Mouse (Mus musculus): ENCODE data around the gene Sh3d19. TPM values are rescaled to one million over a fixed set of nuclear protein-coding genes. Genes with fewer than 3 reads are reported as not detected.
"Not testable (repeated sequence)": the region's sequence is repeated elsewhere in the genome, so short reads cannot be mapped to it uniquely, and the experiment has no call there.

Gene Sh3d19
- polyA plus RNA-seq, 1 experiment from 2014 or later = 38.2 TPM

DNA sequence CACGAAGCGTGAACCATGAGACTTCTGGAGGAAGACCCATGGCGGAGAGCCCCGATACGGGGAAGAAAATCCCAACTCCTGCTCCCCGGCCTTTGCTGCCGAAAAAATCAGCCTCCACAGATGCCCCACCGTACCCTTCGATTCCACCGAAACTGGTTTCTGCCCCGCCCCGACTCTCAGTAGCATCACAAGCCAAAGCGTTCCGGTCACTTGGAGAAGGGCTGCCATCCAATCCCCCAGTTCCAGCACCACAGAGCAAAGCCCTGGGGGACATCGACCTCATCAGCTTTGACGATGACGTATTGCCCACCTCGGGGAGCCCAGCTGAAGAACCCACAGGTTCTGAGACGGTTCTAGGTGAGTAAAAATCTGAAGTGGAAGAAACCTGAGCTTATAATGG is 114.1 kb downstream of the Sh3d19 start:
- Histone ChIP-seq H3K9ac (no peak overlapping the region), H3K27ac (ENCODE audit: low read depth) (no peak overlapping the region), H3K27me3 (ENCODE audit: insufficient read depth, low read length) (no peaks in the 10 kb centered on the region), H3K9me3 (ENCODE audit: low read depth, low read length) (no peaks in the 10 kb centered on the region), H3K4me1 (ENCODE audit: insufficient read depth) (no peaks in the 10 kb centered on the region), H3K4me3 (ENCODE audit: low read depth, low read length) (no peak overlapping the region), H3K4me2 (no peak overlapping the region), H3K36me3 (ENCODE audit: insufficient read depth) (peaks cover 27% of the 10 kb centered on the region; the same call in 1 of the 2 replicates)
- 83% methylated on average over 19 of the region's 19 CpGs for WGBS
- ATAC-seq (ENCODE audit: insufficient read depth) = no peak
- no peak for TF ChIP-seq CTCF (IDR thresholded peaks at IDR 0.05; ENCODE audit: low read depth)
- DNase-seq = no peak

DNA sequence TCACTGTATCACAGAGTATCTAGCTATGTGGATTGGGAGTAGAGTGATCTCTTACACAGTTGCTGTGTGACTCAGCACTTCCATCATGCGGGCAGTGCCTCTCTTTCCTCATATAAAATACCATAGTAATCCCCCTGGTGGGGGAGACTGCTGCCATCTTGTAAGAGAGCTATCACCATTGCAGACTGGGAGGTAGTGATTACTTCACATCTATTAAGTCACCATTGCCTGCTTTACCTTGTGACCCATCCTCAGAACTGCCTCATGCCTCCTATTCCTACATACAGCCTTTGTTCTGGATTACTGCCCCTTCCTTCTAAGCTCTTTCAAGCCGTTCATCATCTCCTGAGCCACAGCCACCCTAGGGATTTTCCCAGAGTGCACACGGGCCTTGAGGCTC is 117.0 kb downstream of the Sh3d19 start:
- DNase-seq = no peak

GRCm38 (mm10) chr3:86093213-86093845 is 122.4 kb downstream of the Sh3d19 start:
- Histone ChIP-seq H3K9ac (no peak overlapping the region), H3K4me1 (ENCODE audit: insufficient read depth) (no peaks in the 10 kb centered on the region), H3K36me3 (ENCODE audit: insufficient read depth) (0 out of 2 replicates have a peak, but pooled peaks cover 9% of the 10 kb centered on the region), H3K27ac (ENCODE audit: low read depth) (no peak overlapping the region), H3K27me3 (ENCODE audit: insufficient read depth, low read length) (no peaks in the 10 kb centered on the region), H3K4me2 (no peak overlapping the region), H3K9me3 (ENCODE audit: low read depth, low read length) (no peaks in the 10 kb centered on the region), H3K4me3 (ENCODE audit: low read depth, low read length) (no peak overlapping the region)
- no peak for TF ChIP-seq CTCF (IDR thresholded peaks at IDR 0.05; ENCODE audit: low read depth)
- DNase-seq (no peak), ATAC-seq (ENCODE audit: insufficient read depth) (no peak)
- 59% methylated on average over 6 of the region's 6 CpGs for WGBS

More for the DNA sequence above, 117.0 kb downstream of the Sh3d19 start:
- no peak overlapping the region for H3K9ac ChIP-seq
- no peak for ATAC-seq (ENCODE audit: insufficient read depth)
- TF ChIP-seq CTCF (IDR thresholded peaks at IDR 0.05; ENCODE audit: low read depth) = no peak
- no peak overlapping the region for H3K4me3 ChIP-seq (ENCODE audit: low read depth, low read length)
- no peaks in the 10 kb centered on the region for H3K27me3 ChIP-seq (ENCODE audit: insufficient read depth, low read length)
- no peaks in the 10 kb centered on the region for H3K9me3 ChIP-seq (ENCODE audit: low read depth, low read length)
- H3K36me3 ChIP-seq (ENCODE audit: insufficient read depth) = peaks cover 33% of the 10 kb centered on the region; the same call in 1 of the 2 replicates
- no peak overlapping the region for H3K4me2 ChIP-seq
- WGBS = 82% methylated on average over 3 of the region's 3 CpGs
- no peaks in the 10 kb centered on the region for H3K4me1 ChIP-seq (ENCODE audit: insufficient read depth)
- H3K27ac ChIP-seq (ENCODE audit: low read depth) = no peak overlapping the region

GRCm38 (mm10) chr3:86093907-86094306 is 123.0 kb downstream of the Sh3d19 start:
- Histone ChIP-seq H3K27me3 (ENCODE audit: insufficient read depth, low read length) (no peaks in the 10 kb centered on the region), H3K36me3 (ENCODE audit: insufficient read depth) (peaks cover 9% of the 10 kb centered on the region; the same call in 1 of the 2 replicates), H3K4me3 (ENCODE audit: low read depth, low read length) (no peak overlapping the region), H3K4me2 (no peak overlapping the region), H3K27ac (ENCODE audit: low read depth) (no peak overlapping the region), H3K9me3 (ENCODE audit: low read depth, low read length) (no peaks in the 10 kb centered on the region), H3K9ac (no peak overlapping the region), H3K4me1 (ENCODE audit: insufficient read depth) (no peaks in the 10 kb centered on the region)
- no peak for TF ChIP-seq CTCF (IDR thresholded peaks at IDR 0.05; ENCODE audit: low read depth)
- 85% methylated on average over 5 of the region's 5 CpGs for WGBS
- ATAC-seq (ENCODE audit: insufficient read depth) = no peak
- no peak for DNase-seq

DNA sequence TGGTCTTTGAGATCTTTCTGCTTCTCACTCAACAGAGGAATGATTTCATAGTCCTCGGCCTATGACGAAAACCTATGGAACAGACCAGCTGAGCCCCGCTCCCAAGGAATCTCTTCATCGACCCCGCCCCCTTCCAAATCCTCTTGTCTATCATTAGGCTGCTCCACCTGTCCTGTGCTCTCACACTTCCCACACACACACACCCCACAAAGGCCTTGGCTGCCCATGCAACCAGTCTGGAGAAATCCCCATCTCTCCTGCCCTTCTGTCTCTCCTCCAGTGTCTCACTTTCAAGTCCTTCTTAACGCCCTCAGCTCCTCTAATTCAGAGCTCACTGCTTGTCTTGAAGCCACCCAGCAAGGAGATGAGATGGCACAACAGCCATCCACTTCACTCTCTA is 131.0 kb downstream of the Sh3d19 start:
- ATAC-seq (ENCODE audit: insufficient read depth) = no peak
- no peak overlapping the region for H3K4me2 ChIP-seq
- no peak overlapping the region for H3K27ac ChIP-seq (ENCODE audit: low read depth)
- no peak for DNase-seq
- no peaks in the 10 kb centered on the region for H3K9me3 ChIP-seq (ENCODE audit: low read depth, low read length)
- H3K4me3 ChIP-seq (ENCODE audit: low read depth, low read length) = no peak overlapping the region
- 93% methylated on average over 6 of the region's 6 CpGs for WGBS
- H3K9ac ChIP-seq = no peak overlapping the region
- H3K27me3 ChIP-seq (ENCODE audit: insufficient read depth, low read length) = no peaks in the 10 kb centered on the region
- H3K4me1 ChIP-seq (ENCODE audit: insufficient read depth) = no peaks in the 10 kb centered on the region
- H3K36me3 ChIP-seq (ENCODE audit: insufficient read depth) = peaks cover 30% of the 10 kb centered on the region
- no peak for TF ChIP-seq CTCF (IDR thresholded peaks at IDR 0.05; ENCODE audit: low read depth)

GRCm38 (mm10) chr3:86103449-86104291 is 132.8 kb downstream of the Sh3d19 start:
- Histone ChIP-seq H3K27me3 (ENCODE audit: insufficient read depth, low read length) (no peaks in the 10 kb centered on the region), H3K4me1 (ENCODE audit: insufficient read depth) (no peaks in the 10 kb centered on the region), H3K4me3 (ENCODE audit: low read depth, low read length) (no peak overlapping the region), H3K36me3 (ENCODE audit: insufficient read depth) (peaks cover 31% of the 10 kb centered on the region), H3K9ac (no peak overlapping the region), H3K27ac (ENCODE audit: low read depth) (no peak overlapping the region), H3K9me3 (ENCODE audit: low read depth, low read length) (no peaks in the 10 kb centered on the region), H3K4me2 (no peak overlapping the region)
- no peak for ATAC-seq (ENCODE audit: insufficient read depth)
- no peak for TF ChIP-seq CTCF (IDR thresholded peaks at IDR 0.05; ENCODE audit: low read depth)
- 81% methylated on average over 16 of the region's 18 CpGs for WGBS
- DNase-seq = no peak

- not testable (repeated sequence) for H3K4me2 ChIP-seq
These were observed 133.5 kb downstream of the Sh3d19 start for GRCm38 (mm10) chr3:86104433-86104832.

More at GRCm38 (mm10) chr3:86104433-86104832, 133.5 kb downstream of the Sh3d19 start:
- H3K27me3 ChIP-seq (ENCODE audit: insufficient read depth, low read length); DNase-seq; H3K4me3 ChIP-seq (ENCODE audit: low read depth, low read length); H3K4me1 ChIP-seq (ENCODE audit: insufficient read depth); H3K27ac ChIP-seq (ENCODE audit: low read depth); H3K9ac ChIP-seq; H3K9me3 ChIP-seq (ENCODE audit: low read depth, low read length); ATAC-seq (ENCODE audit: insufficient read depth): not testable (repeated sequence)
- peaks cover 25% of the 10 kb centered on the region; the same call in 1 of the 2 replicates for H3K36me3 ChIP-seq (ENCODE audit: insufficient read depth)
- WGBS = 90% methylated on average over 7 of the region's 7 CpGs

All from lung, embryonic 14.5 days (tissue).